Mouse (Mus musculus): ENCODE results near the gene Plch2.

DNA sequence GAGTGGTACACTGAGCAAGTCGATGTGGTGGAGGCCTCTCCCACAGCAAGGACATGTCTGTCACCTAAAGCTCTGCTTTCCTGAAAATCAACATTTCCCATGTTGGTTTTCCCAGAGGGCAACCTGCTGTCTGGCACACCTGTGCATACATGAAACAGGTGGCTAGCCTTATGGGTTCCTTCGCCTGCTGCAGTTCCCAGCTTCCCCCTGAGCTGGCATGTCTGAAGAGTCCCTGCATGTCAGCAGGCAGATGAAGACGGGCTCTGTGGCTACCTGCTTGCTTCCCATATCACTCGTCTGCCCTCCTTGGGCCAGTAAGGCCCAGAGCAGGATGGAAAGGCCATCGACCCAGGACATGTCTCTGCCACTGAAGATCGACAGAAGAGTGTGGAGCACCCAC lies 40.9 kb upstream of the Plch2 start:
- TF ChIP-seq TAL1 (IDR thresholded peaks at IDR 0.05; ENCODE audit: low read length) (no peak), GATA1 (IDR thresholded peaks at IDR 0.05; ENCODE audit: low read length) (no peak)

All from erythroblast, embryonic 14.5 days (primary cell).